Mouse (Mus musculus) splenic B cell, adult 2 months (primary cell): ENCODE data around the gene Rabgap1l.
A peak's percentile ranks its signal among the peaks of the same experiment; 100 is the strongest.
"Not testable (repeated sequence)": the region's sequence is repeated elsewhere in the genome, so short reads cannot be mapped to it uniquely, and the experiment has no call there.

Source experiments
- DNase-seq: peaks from one replicate; pipeline ENCODE4 v3.0.0-alpha.2; 2011; ENCODE audit warnings: low read depth, low spot score
- H3K27me3 ChIP-seq: 2 replicates; pipeline ENCODE4 v1.6.1; 2012; ENCODE audit warnings: mild to moderate bottlenecking, low read length, moderate library complexity, mixed read lengths; ENCODE audit not compliant: control insufficient read depth, poor library complexity, insufficient read depth, severe bottlenecking
- H3K36me3 ChIP-seq: 2 replicates; pipeline ENCODE4 v1.6.1; 2012; ENCODE audit warnings: mild to moderate bottlenecking, low read length, moderate library complexity, mixed read lengths; ENCODE audit not compliant: control insufficient read depth, poor library complexity, insufficient read depth, severe bottlenecking

Gene Rabgap1l

GRCm38 (mm10) chr1:160287058-160287645, 505.9 kb downstream of the Rabgap1l start:
- DNase-seq: no peak
- Histone ChIP-seq H3K27me3 (no peaks in the 10 kb centered on the region), H3K36me3 (0 out of 2 replicates have a peak, but pooled peaks cover 3% of the 10 kb centered on the region)

DNA sequence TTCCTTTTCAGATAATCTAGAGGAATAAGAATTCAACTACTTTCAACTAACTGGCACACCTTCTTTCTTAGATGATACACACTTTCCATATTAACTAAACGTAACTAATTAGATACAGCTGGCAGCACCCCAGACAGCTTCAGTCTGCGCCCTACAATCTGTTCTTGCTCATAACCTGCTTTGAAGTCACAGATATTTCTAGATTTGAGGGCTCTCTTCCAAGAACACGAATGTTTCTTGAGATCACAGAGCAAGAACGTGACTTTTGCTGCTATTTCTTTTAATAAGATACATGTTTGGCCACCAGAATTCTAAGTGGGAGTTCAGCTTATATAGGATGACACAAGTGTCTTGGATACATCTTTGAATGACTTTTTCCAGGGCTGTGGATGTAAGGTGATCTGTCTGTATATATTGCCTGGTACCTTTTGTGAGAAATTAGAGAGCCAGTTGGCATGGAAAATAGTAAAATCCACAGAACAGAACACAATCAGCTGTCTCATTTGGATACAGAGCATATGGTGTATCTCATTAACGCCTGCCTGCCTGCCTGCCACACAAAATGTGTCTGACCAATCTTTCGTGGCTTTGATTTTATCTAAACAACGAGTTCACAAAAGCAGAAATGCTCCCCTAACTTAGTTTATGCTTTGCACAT, 506.5 kb downstream of the Rabgap1l start:
- Histone ChIP-seq H3K27me3 (no peaks in the 10 kb centered on the region), H3K36me3 (0 out of 2 replicates have a peak, but pooled peaks cover 2% of the 10 kb centered on the region)
- DNase-seq: no peak

GRCm38 (mm10) chr1:160284241-160284640, 508.8 kb downstream of the Rabgap1l start:
- no peaks in the 10 kb centered on the region for H3K27me3 ChIP-seq
- no peak for DNase-seq

GRCm38 (mm10) chr1:160282166-160282874, 510.7 kb downstream of the Rabgap1l start:
- not testable (repeated sequence) for H3K36me3 ChIP-seq, H3K27me3 ChIP-seq, DNase-seq

More at GRCm38 (mm10) chr1:160284241-160284640, 508.8 kb downstream of the Rabgap1l start:
- 0 out of 2 replicates have a peak, but pooled peaks cover 2% of the 10 kb centered on the region for H3K36me3 ChIP-seq

DNA sequence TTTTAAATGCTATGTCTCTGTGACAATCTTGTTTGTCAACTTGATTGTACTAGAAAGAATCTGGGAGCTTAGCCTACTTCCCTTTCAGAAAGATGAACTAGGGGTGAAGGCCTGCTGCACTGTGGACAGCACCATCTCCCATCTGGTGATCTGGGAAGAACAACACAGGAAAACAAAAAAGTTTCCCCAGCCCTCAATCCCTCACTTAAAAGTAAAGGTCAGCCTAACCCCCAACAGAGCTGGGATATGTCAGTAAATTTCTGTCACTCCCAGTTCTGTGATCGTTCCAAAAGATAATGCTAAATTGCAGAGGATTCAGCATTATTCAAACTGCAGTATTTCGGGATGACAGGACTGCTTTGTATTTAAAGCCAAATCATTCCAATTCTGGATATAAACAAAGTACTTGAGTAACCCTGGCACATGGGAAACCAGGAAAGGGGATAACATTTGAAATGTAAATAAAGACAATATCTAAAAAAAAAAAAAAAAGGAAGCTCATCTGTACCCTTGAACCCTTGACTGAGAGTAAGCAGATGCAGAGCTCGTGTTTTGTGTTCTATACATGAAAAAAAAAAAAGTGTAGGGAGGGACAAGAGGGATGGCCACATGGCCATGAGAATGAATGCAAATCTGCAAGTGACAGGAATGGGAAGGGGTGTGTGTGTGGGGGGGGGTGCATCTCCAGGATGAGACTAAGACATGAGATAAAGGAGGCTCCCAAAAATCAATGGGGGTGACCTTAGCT, 511.5 kb downstream of the Rabgap1l start:
- no peaks in the 10 kb centered on the region for H3K27me3 ChIP-seq
- H3K36me3 ChIP-seq: no peaks in the 10 kb centered on the region
- no peak for DNase-seq

GRCm38 (mm10) chr1:160280603-160281002, 512.4 kb downstream of the Rabgap1l start:
- Histone ChIP-seq H3K27me3 (no peaks in the 10 kb centered on the region), H3K36me3 (no peaks in the 10 kb centered on the region)
- DNase-seq: peak; percentile 19

GRCm38 (mm10) chr1:160277940-160278682, 514.9 kb downstream of the Rabgap1l start:
- H3K36me3 ChIP-seq: no peaks in the 10 kb centered on the region
- H3K27me3 ChIP-seq: no peaks in the 10 kb centered on the region
- no peak for DNase-seq

DNA sequence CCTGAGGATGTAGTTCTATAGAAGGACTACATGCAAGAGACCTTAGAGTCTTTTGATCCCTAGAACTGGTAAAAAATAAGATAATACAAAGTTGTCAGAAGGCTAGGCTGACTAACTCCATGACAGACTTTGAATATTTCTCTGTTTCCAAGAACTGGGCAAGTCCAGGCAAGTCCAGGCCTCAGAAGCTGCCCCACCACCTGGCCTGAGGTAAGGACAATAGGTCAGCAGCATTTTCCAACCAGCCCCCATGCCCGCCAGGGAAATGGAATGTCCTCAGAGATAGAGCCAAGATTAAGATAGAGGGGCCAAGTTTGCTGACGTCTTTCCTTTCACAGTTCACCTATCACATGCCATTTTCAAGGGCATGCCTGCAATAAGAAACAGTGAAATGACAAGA, 517.8 kb downstream of the Rabgap1l start:
- DNase-seq: no peak
- Histone ChIP-seq H3K36me3 (no peaks in the 10 kb centered on the region), H3K27me3 (no peaks in the 10 kb centered on the region)

DNA sequence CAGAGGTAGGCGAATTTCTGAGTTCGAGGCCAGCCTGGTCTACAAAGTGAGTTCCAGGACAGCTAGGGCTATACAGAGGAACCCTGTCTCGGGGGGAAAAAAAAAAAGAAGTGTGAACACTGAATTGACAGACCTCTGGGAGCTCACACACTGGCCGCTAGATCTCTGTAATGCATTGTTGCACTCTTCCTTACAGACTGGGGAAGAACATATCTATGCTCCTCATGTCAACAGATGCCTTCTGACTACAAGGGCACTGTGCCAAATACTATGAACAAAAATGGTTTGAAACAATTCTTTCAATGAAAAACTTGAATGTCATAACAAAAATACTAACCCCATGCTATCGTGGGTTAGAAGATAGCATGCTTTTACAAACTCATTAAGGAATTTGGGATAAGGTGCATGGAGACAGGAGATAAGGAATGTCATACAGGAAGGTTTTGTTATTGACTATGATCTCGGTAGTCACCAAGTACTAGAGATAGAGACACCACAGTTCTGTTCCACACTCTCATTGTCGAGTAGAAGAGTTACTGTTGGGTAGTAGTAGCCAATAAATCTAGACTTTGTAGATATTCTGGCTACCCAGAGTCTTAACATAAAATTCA, 519.8 kb downstream of the Rabgap1l start:
- DNase-seq: no peak
- H3K27me3 ChIP-seq: no peaks in the 10 kb centered on the region
- H3K36me3 ChIP-seq: no peaks in the 10 kb centered on the region

DNA sequence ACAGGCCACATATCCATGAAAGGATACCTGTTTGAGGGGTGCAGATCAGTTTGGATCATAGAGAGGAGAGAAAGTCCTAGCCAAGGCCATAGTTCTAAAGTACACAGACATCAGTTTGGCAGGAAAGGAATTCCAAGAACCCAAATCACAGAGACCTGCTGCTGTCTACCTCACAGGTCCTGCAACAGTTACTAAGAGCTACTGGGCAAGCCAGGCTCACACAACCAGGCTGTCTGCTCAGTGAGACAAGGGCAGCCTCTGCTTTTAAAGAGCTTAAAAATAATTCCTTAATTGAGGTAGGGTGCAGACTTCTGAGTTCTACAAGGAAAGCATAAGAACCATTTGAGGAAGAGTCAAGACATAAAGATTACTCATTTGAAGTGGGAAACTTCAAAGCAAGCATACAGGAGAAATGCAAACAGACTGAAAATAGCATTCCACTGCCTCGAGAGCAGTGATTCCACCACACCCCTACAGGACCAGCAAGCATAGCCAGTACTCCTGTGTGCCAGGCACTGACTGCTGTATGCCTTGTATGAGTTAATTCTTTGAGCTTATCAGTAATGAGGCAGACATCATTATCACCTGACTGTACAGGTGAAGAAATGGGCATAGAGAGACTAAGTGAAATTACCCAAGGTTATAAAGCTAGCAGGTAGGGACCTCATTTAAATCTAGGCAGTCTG, 521.6 kb downstream of the Rabgap1l start:
- DNase-seq: no peak
- H3K36me3 ChIP-seq: no peaks in the 10 kb centered on the region
- H3K27me3 ChIP-seq: no peaks in the 10 kb centered on the region

DNA sequence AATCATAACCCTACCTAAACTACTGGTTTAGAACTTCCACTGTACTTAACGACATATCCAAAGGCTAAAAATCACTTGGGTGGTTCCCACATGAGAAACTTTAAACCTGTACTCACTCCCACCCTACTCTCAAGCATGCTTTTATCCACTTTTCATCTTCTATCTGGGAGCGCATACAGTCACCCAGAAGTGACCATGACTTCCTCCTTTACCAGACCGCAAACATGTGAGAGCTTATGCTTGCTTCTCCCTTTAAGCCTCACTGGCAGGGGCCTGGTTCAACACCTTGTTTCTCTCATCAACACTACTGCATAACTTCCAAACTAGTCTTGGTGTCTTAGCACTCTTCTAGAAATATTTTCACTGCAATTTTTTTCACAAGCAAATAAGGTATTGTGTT, 524.7 kb downstream of the Rabgap1l start:
- H3K27me3 ChIP-seq: no peaks in the 10 kb centered on the region
- 0 out of 2 replicates have a peak, but pooled peaks cover 1% of the 10 kb centered on the region for H3K36me3 ChIP-seq
- DNase-seq: peak; percentile 71

DNA sequence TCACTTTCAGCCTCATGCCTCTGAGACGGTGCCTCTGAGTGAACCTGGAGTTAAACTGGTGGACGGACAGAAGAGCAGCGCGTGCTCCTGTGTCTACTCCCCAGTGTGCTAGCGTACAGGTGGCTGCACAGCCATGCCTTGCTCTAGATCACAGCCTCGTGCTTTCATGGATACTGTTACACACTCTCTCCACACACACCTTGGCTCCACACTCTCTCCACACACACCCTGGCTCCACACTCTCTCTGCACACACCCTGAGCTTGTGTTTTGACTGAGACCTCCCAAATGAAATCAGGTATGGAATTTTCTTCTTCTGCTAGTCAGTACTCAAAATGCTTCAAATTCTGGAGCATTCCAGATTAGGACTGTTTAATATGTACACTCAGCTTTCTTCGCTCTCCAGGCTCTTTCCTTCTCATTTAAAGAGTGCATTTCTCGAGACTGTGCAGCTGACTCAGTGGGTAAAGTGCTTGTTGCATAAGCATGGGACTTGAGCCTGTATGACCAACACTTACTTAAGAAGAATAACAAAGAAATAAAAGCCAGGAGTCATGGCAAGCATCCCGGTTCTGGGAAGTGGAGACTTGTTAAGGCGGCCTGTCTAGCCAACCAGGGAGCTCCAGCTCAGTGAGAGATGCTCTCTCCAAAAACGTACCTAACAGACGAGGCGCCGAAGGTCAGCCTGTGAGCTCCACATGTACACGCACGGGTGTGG, 529.2 kb downstream of the Rabgap1l start:
- H3K36me3 ChIP-seq: 0 out of 2 replicates have a peak, but pooled peaks cover 1% of the 10 kb centered on the region
- H3K27me3 ChIP-seq: no peaks in the 10 kb centered on the region
- DNase-seq: no peak

DNA sequence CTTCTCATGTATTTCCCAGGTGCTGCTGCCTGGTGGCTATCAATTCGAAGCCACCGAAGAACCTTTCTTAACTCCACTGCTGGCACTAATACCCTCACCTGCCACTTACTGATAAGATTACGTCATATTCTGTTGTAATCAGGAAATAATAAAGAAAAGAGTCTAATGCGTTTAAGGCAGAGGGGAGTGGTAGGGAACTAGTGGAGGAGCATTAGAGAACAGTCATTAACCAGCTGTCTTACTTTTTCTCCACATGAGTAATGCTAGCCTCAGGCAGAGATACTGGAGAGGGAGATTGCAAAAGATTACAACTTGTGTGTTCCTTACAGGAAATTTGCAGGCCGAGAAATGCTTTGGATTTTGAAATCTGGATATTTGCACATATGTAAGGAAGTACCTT, 530.0 kb downstream of the Rabgap1l start:
- DNase-seq: no peak
- Histone ChIP-seq H3K36me3 (0 out of 2 replicates have a peak, but pooled peaks cover 1% of the 10 kb centered on the region), H3K27me3 (no peaks in the 10 kb centered on the region)
